Mouse (Mus musculus): ENCODE measurements at regions not wholly inside any gene's neighbourhood (a gene's known extent, or its start where the extent isn't known, plus 50 kb on each side); places are given as distances from the start of the nearest gene placed in this dataset.

DNA sequence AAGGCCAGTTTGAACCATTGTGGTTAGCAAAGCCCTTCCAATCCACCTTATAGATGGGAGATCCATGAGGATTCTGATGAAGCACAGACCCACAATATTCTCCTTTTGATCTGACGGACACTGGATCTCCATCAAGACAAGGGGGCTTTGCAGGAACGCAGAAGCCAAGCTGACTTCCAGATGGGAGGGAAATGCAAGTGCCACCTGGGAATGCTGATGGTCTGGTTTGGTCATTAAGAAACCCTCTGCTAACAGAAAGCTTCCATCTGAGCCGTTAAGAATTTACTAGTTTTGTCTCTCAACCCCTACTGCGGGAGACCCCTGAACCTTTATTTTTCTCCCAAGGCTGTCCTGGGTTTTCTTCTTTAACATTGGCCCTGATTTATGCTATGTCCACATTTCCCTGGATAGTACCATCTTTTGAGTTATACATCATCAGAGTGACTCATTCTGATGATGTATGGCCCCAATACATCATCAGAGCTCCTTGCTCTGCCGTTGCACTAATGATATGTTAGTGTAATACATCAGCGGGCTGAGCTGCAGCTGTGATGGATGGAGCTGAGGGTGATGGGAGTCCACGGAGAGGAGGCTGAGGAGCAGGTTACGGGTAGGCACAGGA lies 898.3 kb downstream of the Kcnma1 start:
- WGBS: 53% methylated on average over 8 of the region's 8 CpGs
- Histone ChIP-seq H3K9ac (no peak overlapping the region), H3K36me3 (no peaks in the 10 kb centered on the region), H3K9me3 (no peaks in the 10 kb centered on the region), H3K4me1 (no peaks in the 10 kb centered on the region), H3K27me3 (no peaks in the 10 kb centered on the region), H3K27ac (no peak overlapping the region), H3K4me3 (no peak overlapping the region), H3K4me2 (no peak overlapping the region)
- no peak for ATAC-seq (ENCODE audit: borderline replicate concordance, extremely low read depth, low FRiP score, low TSS enrichment)

DNA sequence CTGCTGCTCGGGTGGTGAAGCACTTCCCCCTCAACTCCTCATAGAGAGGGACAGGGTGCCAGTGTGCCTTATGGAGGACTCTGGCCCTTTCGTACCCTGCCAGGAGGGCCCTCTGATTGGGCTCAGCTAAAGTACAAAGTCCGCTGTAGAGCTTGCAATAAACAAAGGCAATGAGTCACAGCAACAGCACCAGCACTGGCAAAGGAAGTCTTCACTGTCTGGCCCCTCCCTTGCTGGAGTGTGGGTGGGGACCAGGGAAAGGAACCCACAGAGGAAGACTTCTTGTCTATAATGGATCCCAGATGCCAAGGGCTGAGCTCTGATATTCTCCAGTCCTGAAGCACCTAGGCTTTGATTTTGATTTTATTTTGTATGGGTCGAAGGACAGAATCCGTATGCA lies 899.4 kb downstream of the Kcnma1 start:
- H3K9me3 ChIP-seq: no peaks in the 10 kb centered on the region
- no peak for ATAC-seq (ENCODE audit: borderline replicate concordance, extremely low read depth, low FRiP score, low TSS enrichment)
- 43% methylated on average over 5 of the region's 5 CpGs for WGBS

DNA sequence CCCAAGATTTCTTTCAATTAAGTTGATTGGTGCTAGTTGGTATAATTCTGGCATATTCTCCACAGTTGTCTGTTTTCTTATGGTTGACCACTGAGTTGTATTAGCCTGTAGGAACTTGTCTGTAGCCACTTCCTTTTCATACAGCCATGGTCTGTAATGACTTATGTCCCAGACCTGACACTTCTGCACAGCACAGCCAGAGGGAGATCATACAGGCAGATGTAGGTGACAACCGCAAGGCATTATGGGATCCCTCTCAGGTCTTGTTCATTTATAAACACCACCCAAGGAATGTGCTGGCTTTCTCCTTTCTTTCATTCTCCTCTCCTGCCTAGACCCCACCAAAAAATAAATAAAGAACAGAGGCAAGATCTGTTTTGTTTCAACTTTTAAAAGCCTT lies 899.8 kb downstream of the Kcnma1 start:
- 89% methylated on average over 1 of the region's 1 CpGs for WGBS
- Histone ChIP-seq H3K36me3 (no peaks in the 10 kb centered on the region), H3K4me3 (no peak overlapping the region), H3K27ac (no peak overlapping the region), H3K9me3 (no peaks in the 10 kb centered on the region), H3K4me2 (no peak overlapping the region), H3K4me1 (no peaks in the 10 kb centered on the region), H3K27me3 (no peaks in the 10 kb centered on the region), H3K9ac (no peak overlapping the region)
- ATAC-seq (ENCODE audit: borderline replicate concordance, extremely low read depth, low FRiP score, low TSS enrichment): no peak

More for the DNA sequence above, 899.4 kb downstream of the Kcnma1 start:
- Histone ChIP-seq H3K27me3 (no peaks in the 10 kb centered on the region), H3K4me3 (no peak overlapping the region), H3K9ac (no peak overlapping the region), H3K36me3 (no peaks in the 10 kb centered on the region), H3K4me1 (no peaks in the 10 kb centered on the region), H3K27ac (no peak overlapping the region), H3K4me2 (no peak overlapping the region)

DNA sequence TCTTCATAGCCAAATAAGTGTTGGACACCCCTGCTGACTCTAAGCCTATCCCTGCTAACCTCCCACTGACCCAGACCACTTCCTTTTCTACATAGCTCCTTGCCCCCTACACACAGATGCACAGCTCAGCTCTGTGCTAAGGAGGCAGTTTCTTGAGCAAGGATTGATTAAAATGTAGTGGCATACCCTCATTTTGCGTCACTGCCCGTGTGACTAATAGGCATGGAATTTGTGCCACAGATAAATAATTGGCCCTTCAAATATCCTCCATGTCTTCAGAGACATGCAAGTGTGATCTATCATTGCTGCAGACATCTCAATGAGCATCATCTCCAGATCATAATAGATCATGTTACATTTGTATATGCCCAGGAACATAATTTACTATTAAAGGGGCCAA lies 901.9 kb downstream of the Kcnma1 start:
- no peak for ATAC-seq (ENCODE audit: borderline replicate concordance, extremely low read depth, low FRiP score, low TSS enrichment)
- H3K36me3 ChIP-seq: no peaks in the 10 kb centered on the region
- 53% methylated on average over 2 of the region's 2 CpGs for WGBS
- H3K9me3 ChIP-seq: no peaks in the 10 kb centered on the region
- no peak overlapping the region for H3K27ac ChIP-seq
- H3K9ac ChIP-seq: no peak overlapping the region
- H3K27me3 ChIP-seq: no peaks in the 10 kb centered on the region
- H3K4me1 ChIP-seq: no peaks in the 10 kb centered on the region
- H3K4me3 ChIP-seq: no peak overlapping the region
- no peak overlapping the region for H3K4me2 ChIP-seq

DNA sequence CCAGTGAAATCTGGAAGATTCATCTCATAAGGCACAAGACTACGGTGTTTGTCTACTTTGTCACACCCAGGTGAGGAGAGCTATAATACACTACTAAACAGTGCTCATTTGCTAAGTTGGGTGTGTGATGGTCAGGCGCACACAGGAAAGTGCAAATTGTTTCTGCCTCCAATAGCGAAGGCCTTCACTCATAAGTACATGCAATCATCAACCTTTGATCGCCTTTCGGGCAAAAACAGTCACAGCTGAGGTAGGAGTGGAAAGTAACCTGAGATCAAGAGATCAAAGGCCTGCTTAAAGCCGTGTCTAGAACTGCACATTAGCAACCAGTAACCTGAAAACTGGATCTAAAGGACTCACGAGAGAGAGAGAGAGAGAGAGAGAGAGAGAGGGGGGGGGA lies 905.7 kb downstream of the Kcnma1 start:
- H3K9ac ChIP-seq: no peak overlapping the region
- H3K9me3 ChIP-seq: no peaks in the 10 kb centered on the region
- no peak overlapping the region for H3K4me3 ChIP-seq
- no peak overlapping the region for H3K27ac ChIP-seq
- no peaks in the 10 kb centered on the region for H3K27me3 ChIP-seq
- H3K4me2 ChIP-seq: no peak overlapping the region
- H3K4me1 ChIP-seq: no peaks in the 10 kb centered on the region
- H3K36me3 ChIP-seq: no peaks in the 10 kb centered on the region
- no peak for ATAC-seq (ENCODE audit: borderline replicate concordance, extremely low read depth, low FRiP score, low TSS enrichment)
- WGBS: 83% methylated on average over 7 of the region's 7 CpGs

DNA sequence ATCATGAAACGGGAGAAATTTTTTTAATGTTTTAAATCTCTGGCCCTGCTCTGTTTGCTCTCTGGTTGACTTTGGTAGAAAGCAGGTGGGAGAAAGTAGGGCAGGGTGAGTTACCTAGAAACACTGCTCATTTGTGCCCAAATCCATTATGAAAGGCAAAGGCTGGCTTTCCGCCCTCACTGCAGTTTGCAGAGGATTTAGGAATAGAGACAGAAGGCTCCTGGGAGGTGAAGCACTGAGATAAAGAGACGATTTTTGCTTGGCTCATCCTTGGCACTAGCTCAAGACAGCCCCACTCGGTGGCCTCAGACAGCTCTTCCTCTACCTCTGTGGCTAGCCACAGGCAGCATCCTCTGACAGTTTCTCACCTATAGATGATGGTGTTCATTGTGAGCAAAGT lies 906.8 kb downstream of the Kcnma1 start:
- Histone ChIP-seq H3K27ac (no peak overlapping the region), H3K27me3 (no peaks in the 10 kb centered on the region), H3K4me2 (no peak overlapping the region), H3K9me3 (no peaks in the 10 kb centered on the region), H3K36me3 (no peaks in the 10 kb centered on the region), H3K4me3 (no peak overlapping the region), H3K9ac (no peak overlapping the region), H3K4me1 (no peaks in the 10 kb centered on the region)
- ATAC-seq (ENCODE audit: borderline replicate concordance, extremely low read depth, low FRiP score, low TSS enrichment): no peak
- 59% methylated on average over 4 of the region's 4 CpGs for WGBS

Measured in lung, embryonic 15.5 days (tissue).